Mouse (Mus musculus) heart, postnatal 14 days (tissue): Measurements from ENCODE around the gene Krt83. TPM values are rescaled to one million over a fixed set of nuclear protein-coding genes. Genes with fewer than 3 reads are reported as not detected.

Experiments
- DNase-seq, 2 experiments: peaks; one replicate each; pipeline ENCODE4 v3.0.0; 2021 to 2022
- intact Hi-C: fragments of 180-260 bp; cut with DNase I; formaldehyde crosslinking; loops from one replicate; pipeline ENCODE4 v1.15.1; 2025
- total RNA-seq, 2 experiments: library from RNA; stranded (reverse); gene quantifications; 2 replicates each; pipeline ENCODE4 v1.2.3; 2021

The Krt83 gene
- total RNA-seq, 2 experiments from 2014 or later, result not detected

DNA sequence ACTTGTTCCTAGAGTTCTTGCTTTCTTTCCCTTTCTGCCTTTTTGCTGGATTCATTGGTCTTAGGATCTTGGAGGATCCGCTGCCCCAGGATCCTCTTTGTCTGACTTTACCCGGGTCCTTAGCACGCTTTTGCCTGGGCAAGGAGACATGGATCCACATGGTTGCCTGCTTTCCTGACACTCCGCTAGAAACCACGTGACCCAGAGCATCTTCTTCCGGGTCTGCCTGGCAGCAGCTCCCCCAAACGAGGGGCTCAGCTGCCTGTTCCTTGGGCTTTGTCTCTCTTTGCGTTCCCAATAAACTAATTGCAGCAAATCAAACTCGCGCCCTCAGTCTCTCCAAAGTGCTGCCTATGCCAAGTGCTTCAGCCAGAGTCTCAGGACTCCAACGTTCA lies 11.6 kb downstream of the Krt83 start:
- no peak for DNase-seq
- intact Hi-C loops, result no loop called here

GRCm38 (mm10) chr15:101479007-101479665 lies 12.2 kb downstream of the Krt83 start:
- intact Hi-C loops, result no loop called here
- DNase-seq, result peak; percentile 30 to 59

- peak; percentile 18 to 40 for DNase-seq
Measured at GRCm38 (mm10) chr15:101472952-101473528, 18.3 kb downstream of the Krt83 start, which contains the start of gene Krt86. TSS of gene Krt86 (plus strand) at chr15:101473478.

GRCm38 (mm10) chr15:101469093-101469492 lies 22.2 kb downstream of the Krt83 start:
- intact Hi-C loops, result no loop called here
- no peak for DNase-seq

More at GRCm38 (mm10) chr15:101472952-101473528, 18.3 kb downstream of the Krt83 start, which contains the start of gene Krt86:
- intact Hi-C loops, result no loop called here

DNA sequence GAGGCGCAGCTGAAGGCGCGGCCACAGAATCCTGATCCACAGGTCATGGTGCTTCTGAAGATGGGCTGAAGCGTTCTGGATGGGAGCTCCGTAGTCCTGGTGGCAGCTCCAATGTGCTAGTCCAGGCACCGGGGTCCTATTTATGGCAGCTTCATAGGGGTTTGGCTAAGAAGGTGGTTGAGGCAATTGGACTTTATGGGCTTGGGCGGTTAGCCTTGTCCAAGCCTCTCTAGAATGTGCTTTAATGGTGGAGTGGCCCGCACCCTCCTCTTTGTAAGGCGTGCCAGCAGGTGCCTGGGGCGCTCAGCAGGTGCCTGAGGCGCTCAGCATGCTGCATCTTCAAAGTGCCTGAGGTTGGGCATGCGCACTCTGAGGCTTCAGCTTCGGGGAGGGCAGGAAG lies 27.7 kb downstream of the Krt83 start, which contains the start of gene Krt81:
Gene Krt81, minus strand, starts transcription at position 101 of the 400 bp plus-strand sequence.
- intact Hi-C loops, result no loop called here
- DNase-seq, result no peak

DNA sequence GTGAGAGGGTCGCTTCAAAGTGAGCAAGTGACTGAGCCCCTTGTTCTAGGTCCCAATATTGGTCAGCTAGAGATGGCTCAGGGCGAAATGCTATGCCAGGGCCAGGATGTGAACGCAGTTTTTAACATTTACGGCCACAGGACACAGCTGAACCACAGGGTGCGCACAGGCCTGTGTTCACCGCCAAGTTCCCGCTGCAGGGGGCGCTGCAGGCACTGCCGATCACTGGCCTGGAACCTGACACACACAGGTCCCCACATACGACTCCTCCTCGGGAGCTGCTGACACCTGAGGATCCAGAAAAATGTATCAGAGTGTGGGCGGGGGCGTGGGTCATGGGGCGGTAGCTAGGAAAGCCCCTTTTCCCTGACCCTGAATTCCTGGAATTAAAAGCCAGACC lies 32.0 kb downstream of the Krt83 start:
- no peak for DNase-seq
- intact Hi-C loops, result no loop called here

DNA sequence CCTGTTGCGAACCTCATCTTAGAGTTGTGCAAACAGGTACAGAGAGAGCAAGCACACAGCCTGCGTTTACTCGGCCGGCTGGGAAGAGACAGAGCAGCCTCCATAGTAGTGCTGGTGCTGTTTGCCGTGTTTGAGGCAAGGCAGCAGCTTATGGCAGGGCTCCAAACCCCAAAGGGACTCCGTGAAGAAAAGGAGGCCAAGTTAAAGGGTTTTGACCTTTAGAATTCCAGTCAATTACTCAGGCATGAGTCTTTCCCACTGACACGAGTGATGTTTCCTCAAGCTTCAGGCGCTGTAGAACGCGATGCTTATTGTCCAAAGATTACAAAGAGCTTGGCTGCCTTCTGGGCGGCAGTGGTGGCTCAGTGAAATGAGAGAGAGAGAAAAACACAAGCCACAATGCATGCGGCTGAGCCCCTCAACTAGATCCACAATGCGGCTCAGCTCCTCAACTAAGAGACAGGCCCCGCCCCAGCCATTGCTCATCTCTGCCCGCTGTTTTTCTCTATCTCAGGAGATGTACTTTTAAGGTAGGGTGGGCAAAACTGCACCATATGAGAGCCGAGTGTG lies 32.9 kb downstream of the Krt83 start:
- peak in 1 of 2 experiments; percentile 10 for DNase-seq
- intact Hi-C loops, result no loop called here

DNA sequence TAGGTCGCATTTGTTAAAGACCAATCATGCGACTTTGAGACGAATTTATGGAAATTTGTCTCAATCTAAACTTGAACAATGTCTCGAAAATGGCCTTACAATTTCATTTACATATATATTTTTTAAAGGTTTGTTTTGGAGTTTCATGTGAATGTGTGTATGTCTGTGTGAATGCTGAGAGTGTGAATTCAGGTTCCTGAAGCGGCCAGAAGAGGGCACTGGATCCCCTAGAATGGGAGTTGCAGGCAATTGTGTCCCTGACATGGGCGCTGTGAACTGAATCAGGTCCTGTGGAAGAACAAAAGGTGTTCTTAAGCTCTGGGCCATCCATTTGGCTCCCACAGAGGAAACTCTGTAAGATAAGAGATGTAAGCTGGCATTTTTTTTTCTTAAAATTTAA lies 35.4 kb downstream of the Krt83 start:
- intact Hi-C loops, result no loop called here

DNA sequence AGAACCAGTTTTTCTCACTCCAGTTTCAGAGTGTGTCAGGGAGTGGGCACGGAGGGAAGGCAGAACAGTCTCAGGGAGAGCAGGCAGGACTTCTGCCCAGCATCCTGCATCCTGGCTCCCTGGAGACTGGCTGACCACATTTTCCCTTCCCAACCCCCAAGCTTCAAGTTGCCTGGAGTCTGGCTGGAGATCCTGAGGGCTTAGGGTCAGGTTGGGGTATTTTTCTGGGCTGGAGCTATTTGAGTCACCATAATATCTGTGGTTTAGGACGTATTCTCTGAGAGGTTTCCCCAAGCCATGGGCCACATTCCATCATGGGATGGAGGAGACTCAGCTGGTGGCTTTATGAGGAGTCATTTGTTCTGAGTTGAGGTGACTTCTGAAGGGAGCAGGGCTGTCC lies 36.0 kb downstream of the Krt83 start:
- intact Hi-C loops, result no loop called here
- no peak for DNase-seq

More for the DNA sequence above, 35.4 kb downstream of the Krt83 start:
- DNase-seq, result no peak

DNA sequence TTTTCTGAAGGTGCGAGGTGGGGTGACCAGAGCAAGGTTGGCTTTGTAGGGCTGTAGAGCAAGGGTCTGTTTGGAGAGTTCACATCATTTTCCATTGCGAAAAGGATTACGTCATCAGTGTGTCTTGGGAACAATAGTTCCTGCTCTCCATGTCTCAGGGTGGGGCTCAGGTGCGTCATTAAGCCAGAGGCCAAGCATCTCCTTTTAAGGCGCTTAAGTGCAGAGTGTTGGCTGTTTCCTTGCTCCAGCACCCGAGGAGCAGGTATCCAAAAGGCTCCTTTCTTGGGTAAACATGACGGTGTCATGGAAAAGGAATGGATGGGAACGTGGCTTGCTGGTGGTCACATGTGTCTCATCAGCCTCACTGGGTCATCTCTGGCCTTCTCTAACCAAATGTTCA lies 36.5 kb downstream of the Krt83 start:
- intact Hi-C loops, result no loop called here
- no peak for DNase-seq

DNA sequence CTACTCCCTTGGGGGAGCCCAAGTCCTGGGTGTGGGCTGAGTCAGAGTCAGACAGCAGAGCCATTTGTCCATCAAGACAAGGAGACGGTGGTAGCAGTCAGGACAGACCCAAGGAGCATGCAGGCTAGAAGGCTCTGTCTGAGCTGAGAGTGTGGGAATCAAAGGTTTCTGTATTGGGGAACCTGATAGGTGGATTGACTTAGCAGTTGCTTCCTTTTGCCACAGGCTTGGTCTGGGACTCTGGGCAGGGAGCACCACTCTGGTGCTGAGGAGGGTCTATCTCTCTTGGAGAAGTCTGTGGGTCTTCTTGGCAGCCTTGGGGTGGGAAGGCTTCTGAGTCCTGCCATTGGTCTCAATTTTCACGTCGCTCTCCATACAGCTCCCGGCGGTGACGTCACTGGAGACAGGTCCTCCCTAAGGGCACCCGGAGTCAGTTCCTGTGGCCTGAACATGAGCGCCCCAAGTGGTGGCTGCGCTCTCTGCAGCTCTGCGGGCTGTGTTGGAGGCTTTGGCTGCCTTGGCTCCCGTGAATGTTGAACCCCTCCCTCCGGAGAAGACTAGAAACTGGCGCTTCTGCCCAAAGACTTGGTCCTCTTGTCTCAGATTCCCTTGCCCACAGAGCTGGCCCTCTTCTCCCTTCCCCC lies 38.1 kb downstream of the Krt83 start:
- intact Hi-C loops, result loop anchor here (2.0 kb wide), 1 partner anchor 112 kb away; no protein-coding TSS in a partner anchor
- DNase-seq, result peak; percentile 78 to 89

GRCm38 (mm10) chr15:101447444-101447843 lies 43.9 kb downstream of the Krt83 start, which contains the start of gene Krt88:
TSS of gene Krt88 (plus strand) at chr15:101447744.
- intact Hi-C loops, result no loop called here
- DNase-seq, result no peak

- DNase-seq, result peak; percentile 50 to 70
- intact Hi-C loops, result no loop called here
Measured at GRCm38 (mm10) chr15:101446572-101446971, 44.7 kb downstream of the Krt83 start.

DNA sequence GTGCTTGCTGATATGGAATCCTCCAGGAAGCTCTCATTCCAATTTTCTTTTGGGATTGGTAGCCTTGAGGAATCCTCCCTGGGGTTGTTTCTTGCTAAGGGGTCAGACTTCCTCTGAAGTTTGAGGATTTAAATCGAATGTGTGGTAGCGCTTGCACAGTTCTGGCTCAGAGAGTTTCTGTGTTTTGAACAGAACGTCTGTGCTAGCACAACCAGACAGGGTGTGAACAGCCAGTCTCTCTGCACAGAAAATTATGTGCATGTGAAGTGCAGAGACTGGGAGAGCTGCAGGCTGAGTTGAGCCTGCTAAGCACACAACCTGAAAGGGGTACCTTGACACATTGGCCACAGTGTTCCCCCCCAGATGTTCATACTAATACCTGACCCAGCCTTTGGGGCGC lies 50.5 kb downstream of the Krt83 start:
- intact Hi-C loops, result no loop called here
- DNase-seq, result no peak

GRCm38 (mm10) chr15:101438555-101438954 lies 52.8 kb downstream of the Krt83 start, which contains the start of gene Krt87:
TSS of gene Krt87 (minus strand) at chr15:101438804.
- DNase-seq, result no peak
- intact Hi-C loops, result no loop called here

DNA sequence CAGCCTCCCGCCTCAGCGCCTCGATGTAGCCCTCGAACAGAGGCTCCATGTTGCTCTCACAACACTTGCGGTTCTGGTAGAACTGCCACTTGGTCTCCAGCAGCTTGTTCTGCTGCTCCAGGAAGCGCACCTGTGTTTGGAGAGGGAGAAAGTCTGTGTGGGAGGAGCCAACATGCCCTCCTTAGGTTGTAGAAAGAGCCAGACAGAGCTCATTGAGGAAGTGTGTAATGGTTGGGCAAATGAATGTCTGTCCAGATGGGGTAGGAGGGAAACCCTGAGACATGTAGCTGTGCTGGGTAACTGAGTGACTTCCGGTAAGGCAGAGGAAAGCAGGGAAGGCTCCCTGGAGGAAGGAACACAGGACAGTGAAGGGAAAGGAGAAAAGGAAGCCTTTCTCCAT lies 54.7 kb downstream of the Krt83 start:
- intact Hi-C loops, result no loop called here
- no peak for DNase-seq

Other genes with a start within 250 kb of the Krt83 start
- gene Nr4a1, start 237.2 kb downstream of the Krt83 start, total RNA-seq, result 10 to 100 TPM; 14.0 to 63.1 TPM
- 10 to 100 TPM; 24.7 to 25.5 TPM for gene Atg101, start 207.2 kb downstream of the Krt83 start, total RNA-seq
- 1 to 10 TPM; 1.7 to 1.8 TPM for gene 6030408B16Rik, start 198.3 kb downstream of the Krt83 start, total RNA-seq
- 1 to 10 TPM; 1.1 to 1.6 TPM for gene Krt80, start 121.3 kb downstream of the Krt83 start, total RNA-seq
- gene Krt7, start 80.5 kb downstream of the Krt83 start, total RNA-seq, result 1 to 10 TPM; 3.2 to 3.4 TPM
- not detected for gene Krt87, start 52.7 kb downstream of the Krt83 start, total RNA-seq
- gene Krt88, start 43.8 kb downstream of the Krt83 start, total RNA-seq, result not detected
- not detected for gene Krt81, start 27.8 kb downstream of the Krt83 start, total RNA-seq
- gene Krt86, start 18.0 kb downstream of the Krt83 start, total RNA-seq, result not detected
- not detected for gene Gm49425, start 25.7 kb upstream of the Krt83 start, total RNA-seq
- under 1 TPM in 1 of 2 experiments, not detected in 1; 0.15 TPM for gene Krt84, start 41.3 kb upstream of the Krt83 start, total RNA-seq
- gene Krt82, start 59.2 kb upstream of the Krt83 start, total RNA-seq, result not detected
- under 1 TPM in 1 of 2 experiments, not detected in 1; 0.14 TPM for gene Krt90, start 71.4 kb upstream of the Krt83 start, total RNA-seq
- not detected for gene Krt75, start 82.4 kb upstream of the Krt83 start, total RNA-seq
- not detected for gene Gm5414, start 136.7 kb upstream of the Krt83 start, total RNA-seq
- gene Gm5478, start 155.9 kb upstream of the Krt83 start, total RNA-seq, result not detected
- gene Krt6b, start 188.8 kb upstream of the Krt83 start, total RNA-seq, result under 1 TPM in 1 of 2 experiments, not detected in 1; 0.22 TPM
- not detected for gene Krt6a, start 202.8 kb upstream of the Krt83 start, total RNA-seq
- gene Krt5, start 221.4 kb upstream of the Krt83 start, total RNA-seq, result 1 to 10 TPM in 1 of 2 experiments, under 1 TPM in 1; 0.33 to 2.1 TPM